Mouse (Mus musculus) MEL (cell line): ENCODE results near the gene Rps11. TPM values are rescaled to one million over a fixed set of nuclear protein-coding genes. Genes with fewer than 3 reads are reported as not detected.
"Not testable (repeated sequence)": the region's sequence is repeated elsewhere in the genome, so short reads cannot be mapped to it uniquely, and the experiment has no call there.

Experiments
- DNase-seq: peaks from one replicate; pipeline ENCODE4 v3.0.0; 2011; ENCODE audit warnings: low read depth, low spot score
- H3K27ac ChIP-seq: 2 replicates; pipeline ENCODE4 v1.5.1; 2012; ENCODE audit warnings: low read depth, mild to moderate bottlenecking, control low read depth, low read length, moderate library complexity; ENCODE audit not compliant: control insufficient read depth
- H3K27me3 ChIP-seq, 2 experiments: fragments of 150-350 bp in 1 of 2; sonication (generic) in 1 of 2; 2 replicates each; pipeline ENCODE4 v1.6.1; 2012; ENCODE audit warnings: low read length in 2 of 2, mild to moderate bottlenecking in 2 of 2, improper control_type of control experiment in 1 of 2, moderate library complexity in 1 of 2; ENCODE audit not compliant: insufficient read depth in 2 of 2, control insufficient read depth in 1 of 2
- H3K36me3 ChIP-seq, 2 experiments: 2 replicates each; pipeline ENCODE4 v1.6.1; 2012 to 2014; ENCODE audit warnings: low read length in 2 of 2, improper control_type of control experiment in 1 of 2, inconsistent platforms in 1 of 2, mild to moderate bottlenecking in 1 of 2; ENCODE audit not compliant: insufficient read depth in 2 of 2, control insufficient read depth in 1 of 2
- H3K4me1 ChIP-seq, 2 experiments: fragments of 150-350 bp in 1 of 2; sonication (generic) in 1 of 2; 2 replicates each; pipeline ENCODE4 v1.6.1; 2012; ENCODE audit warnings: low read length in 2 of 2, improper control_type of control experiment in 1 of 2, mild to moderate bottlenecking in 1 of 2; ENCODE audit not compliant: insufficient read depth in 2 of 2, control insufficient read depth in 1 of 2
- H3K4me3 ChIP-seq, 2 experiments: fragments of 150-350 bp in 1 of 2; sonication (generic) in 1 of 2; 2 replicates each; pipeline ENCODE4 v1.5.1; 2012; ENCODE audit warnings: low read depth in 2 of 2, low read length in 2 of 2, mild to moderate bottlenecking in 2 of 2, moderate library complexity in 2 of 2, control low read depth in 1 of 2, improper control_type of control experiment in 1 of 2; ENCODE audit not compliant: control insufficient read depth in 1 of 2, insufficient read depth in 1 of 2
- H3K79me2 ChIP-seq: 2 replicates; pipeline ENCODE4 v1.6.1; 2012; ENCODE audit warnings: mild to moderate bottlenecking, low read length, moderate library complexity; ENCODE audit not compliant: control insufficient read depth, poor library complexity, insufficient read depth
- H3K9ac ChIP-seq: 2 replicates; pipeline ENCODE4 v1.6.1; 2012; ENCODE audit warnings: low read depth, mild to moderate bottlenecking, control low read depth, low read length, moderate library complexity; ENCODE audit not compliant: control insufficient read depth, poor library complexity, severe bottlenecking
- H3K9me3 ChIP-seq: fragments of 150-350 bp; sonication (generic); replicated peaks from 2 replicates; pipeline ENCODE4 v1.6.1; 2012; ENCODE audit warnings: mild to moderate bottlenecking, low read length, improper control_type of control experiment, moderate library complexity; ENCODE audit not compliant: insufficient read depth
- CHD1 ChIP-seq: IDR thresholded peaks from 2 replicates; pipeline ENCODE4 v1.6.1; 2012; ENCODE audit warnings: low read depth, mild to moderate bottlenecking, inconsistent platforms, low read length, improper control_type of control experiment
- CHD2 ChIP-seq: IDR thresholded peaks from 2 replicates; pipeline ENCODE4 v1.6.1; 2011; ENCODE audit warnings: low read length, improper control_type of control experiment
- CTCF ChIP-seq, 3 experiments: IDR thresholded peaks in 2 of 3; conservative IDR thresholded peaks in 1 of 3; 2 replicates each; pipeline ENCODE4 v1.5.1; 2011 to 2012; ENCODE audit warnings: low read length in 3 of 3, low read depth in 2 of 3, mild to moderate bottlenecking in 2 of 3, improper control_type of control experiment in 1 of 3, inconsistent platforms in 1 of 3, mixed read lengths in 1 of 3, moderate library complexity in 1 of 3; ENCODE audit not compliant: control insufficient read depth in 1 of 3, insufficient read depth in 1 of 3, poor library complexity in 1 of 3, severe bottlenecking in 1 of 3
- ETS1 ChIP-seq: IDR thresholded peaks from 2 replicates; pipeline ENCODE4 v1.6.1; 2012; ENCODE audit warnings: low read depth, mild to moderate bottlenecking, inconsistent platforms, low read length, improper control_type of control experiment, moderate library complexity
- GABPA ChIP-seq: IDR thresholded peaks from 2 replicates; pipeline ENCODE4 v1.6.1; 2012; ENCODE audit warnings: low read depth, mild to moderate bottlenecking, inconsistent platforms, low read length, improper control_type of control experiment, moderate library complexity
- GATA1 ChIP-seq: IDR thresholded peaks from 2 replicates; pipeline ENCODE4 v1.6.1; 2011; ENCODE audit warnings: low read depth, low read length, improper control_type of control experiment
- JUND ChIP-seq: IDR thresholded peaks from 2 replicates; pipeline ENCODE4 v1.6.1; 2011; ENCODE audit warnings: low read depth, mild to moderate bottlenecking, improper control_type of control experiment, low read length
- KAT2A ChIP-seq: conservative IDR thresholded peaks from 2 replicates; pipeline ENCODE4 v1.6.1; 2012; ENCODE audit warnings: low read depth, low read length, improper control_type of control experiment, inconsistent platforms
- MAFK ChIP-seq: IDR thresholded peaks from 2 replicates; pipeline ENCODE4 v1.6.1; 2011; ENCODE audit warnings: low read depth, mild to moderate bottlenecking, low read length, improper control_type of control experiment, borderline replicate concordance
- MAX ChIP-seq: IDR thresholded peaks from 2 replicates; pipeline ENCODE4 v1.6.1; 2011; ENCODE audit warnings: low read length, improper control_type of control experiment
- MAZ ChIP-seq: IDR thresholded peaks from 2 replicates; pipeline ENCODE4 v1.6.1; 2012; ENCODE audit warnings: low read depth, mild to moderate bottlenecking, inconsistent platforms, low read length, improper control_type of control experiment
- MXI1 ChIP-seq: IDR thresholded peaks from 2 replicates; pipeline ENCODE4 v1.6.1; 2011; ENCODE audit warnings: mild to moderate bottlenecking, low read depth, low read length, improper control_type of control experiment
- MYB ChIP-seq: IDR thresholded peaks from 2 replicates; pipeline ENCODE4 v1.6.1; 2011; ENCODE audit warnings: mild to moderate bottlenecking, low read depth, low read length, improper control_type of control experiment
- NELFE ChIP-seq: IDR thresholded peaks from 2 replicates; pipeline ENCODE4 v1.6.1; 2011; ENCODE audit warnings: low read depth, low read length, improper control_type of control experiment
- NRF1 ChIP-seq: IDR thresholded peaks from 2 replicates; pipeline ENCODE4 v1.6.1; 2014; ENCODE audit warnings: low read depth, mild to moderate bottlenecking, inconsistent platforms, low read length, improper control_type of control experiment, moderate library complexity; ENCODE audit not compliant: poor library complexity, insufficient read depth, severe bottlenecking
- POLR2A ChIP-seq, 2 experiments: IDR thresholded peaks; 2 replicates each; pipeline ENCODE4 v1.6.1; 2011 to 2012; ENCODE audit warnings: low read length in 2 of 2, mild to moderate bottlenecking in 2 of 2, control low read depth in 1 of 2, improper control_type of control experiment in 1 of 2, low read depth in 1 of 2, moderate library complexity in 1 of 2; ENCODE audit not compliant: control insufficient read depth in 1 of 2, insufficient read depth in 1 of 2, poor library complexity in 1 of 2
- POLR2AphosphoS2 ChIP-seq: IDR thresholded peaks from 2 replicates; pipeline ENCODE4 v1.6.1; 2011; ENCODE audit warnings: low read length, improper control_type of control experiment
- RAD21 ChIP-seq: IDR thresholded peaks from 2 replicates; pipeline ENCODE4 v1.6.1; 2011; ENCODE audit warnings: mild to moderate bottlenecking, low read depth, low read length, improper control_type of control experiment
- RCOR1 ChIP-seq: IDR thresholded peaks from 2 replicates; pipeline ENCODE4 v1.6.1; 2012; ENCODE audit warnings: low read depth, mild to moderate bottlenecking, inconsistent platforms, low read length, improper control_type of control experiment
- SIN3A ChIP-seq: IDR thresholded peaks from 2 replicates; pipeline ENCODE4 v1.6.1; 2012; ENCODE audit warnings: low read length, improper control_type of control experiment, inconsistent platforms
- SMC3 ChIP-seq: IDR thresholded peaks from 2 replicates; pipeline ENCODE4 v1.6.1; 2011; ENCODE audit warnings: low read depth, low read length, improper control_type of control experiment
- TBP ChIP-seq: IDR thresholded peaks from 2 replicates; pipeline ENCODE4 v1.8.0; 2011; ENCODE audit warnings: low read depth, low read length, improper control_type of control experiment
- TCF12 ChIP-seq: IDR thresholded peaks from 2 replicates; pipeline ENCODE4 v1.6.1; 2014; ENCODE audit warnings: low read depth, mild to moderate bottlenecking, inconsistent platforms, low read length, improper control_type of control experiment, moderate library complexity
- UBTF ChIP-seq: IDR thresholded peaks from 2 replicates; pipeline ENCODE4 v1.6.1; 2012; ENCODE audit warnings: low read depth, mild to moderate bottlenecking, inconsistent platforms, low read length, improper control_type of control experiment, moderate library complexity, borderline replicate concordance; ENCODE audit not compliant: insufficient read depth
- USF1 ChIP-seq: IDR thresholded peaks from 2 replicates; pipeline ENCODE4 v1.6.1; 2014; ENCODE audit warnings: low read depth, mild to moderate bottlenecking, inconsistent platforms, low read length, improper control_type of control experiment, moderate library complexity
- USF2 ChIP-seq, 2 experiments: IDR thresholded peaks; 2 replicates each; pipeline ENCODE4 v1.6.1; 2011 to 2012; ENCODE audit warnings: improper control_type of control experiment in 2 of 2, low read length in 2 of 2, borderline replicate concordance in 1 of 2, inconsistent platforms in 1 of 2, low read depth in 1 of 2, mild to moderate bottlenecking in 1 of 2; ENCODE audit not compliant: insufficient read depth in 1 of 2
- ZKSCAN1 ChIP-seq: IDR thresholded peaks from 2 replicates; pipeline ENCODE4 v1.6.1; 2012; ENCODE audit warnings: low read depth, mild to moderate bottlenecking, inconsistent platforms, low read length, improper control_type of control experiment, moderate library complexity
- ZMIZ1 ChIP-seq: IDR thresholded peaks from 2 replicates; pipeline ENCODE4 v1.6.1; 2012; ENCODE audit warnings: low read depth, mild to moderate bottlenecking, inconsistent platforms, low read length, improper control_type of control experiment, moderate library complexity
- ZNF384 ChIP-seq: IDR thresholded peaks from 2 replicates; pipeline ENCODE4 v1.6.1; 2012; ENCODE audit warnings: low read depth, mild to moderate bottlenecking, inconsistent platforms, low read length, improper control_type of control experiment
- polyA plus RNA-seq, 2 experiments: library from polyadenylated mRNA; stranded (reverse) in 1 of 2; unstranded in 1 of 2; fragments of >175 nt in 1 of 2; fragments of >200 nt in 1 of 2; gene quantifications; 2 replicates each; pipeline versions ENCODE4 v1.2.1 to v1.2.4; 2012; ENCODE audit warnings: low replicate concordance in 2 of 2, low read depth in 1 of 2; ENCODE audit not compliant: insufficient read length in 2 of 2, insufficient read depth in 1 of 2, missing spikeins in 1 of 2
- total RNA-seq: library from RNA; depleted of rRNA; stranded (reverse); fragments of 300-350 nt; gene quantifications from 2 replicates; pipeline ENCODE4 v1.2.3, GENCODE M21; 2012

The Rps11 gene
- total and polyA plus RNA-seq, 3 experiments, result 2,708 to 5,434 (median 3,189) TPM

DNA sequence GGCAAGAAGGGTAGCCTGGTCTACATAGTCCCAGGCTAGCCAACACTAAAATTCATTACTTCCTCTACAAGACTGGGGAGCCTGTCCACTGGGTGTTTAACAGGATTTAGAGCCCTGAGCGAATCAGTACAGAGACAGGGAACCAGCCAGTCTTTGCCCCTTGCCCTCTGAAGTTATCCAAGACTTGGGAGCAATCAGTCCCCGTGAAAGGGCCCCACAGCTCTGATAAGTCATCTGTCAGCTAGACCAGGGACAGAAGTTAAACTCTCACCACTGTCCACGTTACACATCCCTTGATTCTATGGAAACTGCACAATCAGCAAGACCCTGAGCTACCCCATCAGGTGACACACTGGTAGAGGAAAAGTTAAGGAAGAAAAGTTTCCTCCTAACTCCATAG is 11.7 kb downstream of the Rps11 start:
- Histone ChIP-seq H3K27ac (no peak overlapping the region), H3K4me3 (no peak overlapping the region)
- DNase-seq, result no peak

DNA sequence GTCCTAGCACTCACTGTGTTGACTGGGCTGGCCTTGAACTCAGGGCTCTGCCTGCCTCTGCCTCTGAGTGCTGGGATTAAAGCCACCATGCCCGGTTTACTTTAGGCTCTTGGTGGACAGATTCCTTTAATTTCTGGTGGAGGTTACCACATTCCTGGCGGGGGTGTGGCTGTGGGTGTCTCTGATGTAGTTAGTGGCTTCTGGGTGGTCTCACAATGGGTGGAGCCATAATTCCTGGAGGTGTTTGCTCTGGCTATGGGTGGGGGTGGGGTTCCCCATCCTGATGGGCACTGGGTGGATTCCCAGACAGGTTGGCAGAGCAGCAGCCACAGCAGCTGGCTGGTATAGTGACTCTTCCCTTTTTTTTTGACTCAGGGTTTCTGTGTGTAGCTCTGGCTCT is 12.3 kb downstream of the Rps11 start:
- Histone ChIP-seq H3K27me3 (no peaks in the 10 kb centered on the region), H3K27ac (no peak overlapping the region), H3K36me3 (peaks cover 0 to 5% of the 10 kb centered on the region in 2 experiments; a peak in 2 of 4 replicates), H3K79me2 (no peaks in the 10 kb centered on the region), H3K9ac (no peak overlapping the region), H3K4me3 (no peak overlapping the region), H3K4me1 (peaks cover 5 to 26% of the 10 kb centered on the region in 2 experiments), H3K9me3 (no peaks in the 10 kb centered on the region)
- TF ChIP-seq MAFK (no peak), MAZ (no peak), NELFE (no peak), SMC3 (no peak), MAX (no peak), KAT2A (no peak), SIN3A (no peak), USF1 (no peak), NRF1 (no peak), TCF12 (no peak), JUND (no peak), CHD1 (no peak), ZMIZ1 (no peak), RCOR1 (no peak), GABPA (no peak), CHD2 (no peak), GATA1 (no peak), POLR2A (IDR thresholded peaks at IDR 0.05; ENCODE audit: control insufficient read depth in 1 of 2, insufficient read depth in 1 of 2, low read depth in 1 of 2, low read length in 2 of 2, poor library complexity in 1 of 2) (no peak), ZKSCAN1 (no peak), MYB (no peak)
- no peak for DNase-seq

More for the DNA sequence above, 11.7 kb downstream of the Rps11 start:
- H3K9ac ChIP-seq, result no peak overlapping the region
- no peaks in the 10 kb centered on the region for H3K79me2 ChIP-seq
- no peaks in the 10 kb centered on the region for H3K27me3 ChIP-seq
- TF ChIP-seq JUND (no peak), MAZ (no peak), USF2 (IDR thresholded peaks at IDR 0.05; ENCODE audit: borderline replicate concordance in 1 of 2, insufficient read depth in 1 of 2, low read depth in 1 of 2, low read length in 2 of 2) (no peak), MXI1 (no peak), RAD21 (no peak), UBTF (no peak), TBP (no peak), CHD1 (no peak), ETS1 (no peak), POLR2AphosphoS2 (no peak), SIN3A (no peak), USF1 (no peak), ZNF384 (no peak), CTCF (IDR thresholded peaks at IDR 0.05 in 2 of 3, conservative IDR thresholded peaks at IDR 0.05 in 1 of 3; ENCODE audit: control insufficient read depth in 1 of 3, insufficient read depth in 1 of 3, low read depth in 2 of 3, low read length in 3 of 3, poor library complexity in 1 of 3, severe bottlenecking in 1 of 3) (no peak)
- TF ChIP-seq, all 39 proteins: peak for 0
- Histone ChIP-seq H3K36me3 (peaks cover 0 to 5% of the 10 kb centered on the region in 2 experiments; a peak in 2 of 4 replicates), H3K9me3 (no peaks in the 10 kb centered on the region), H3K4me1 (peaks cover 5 to 22% of the 10 kb centered on the region in 2 experiments)

DNA sequence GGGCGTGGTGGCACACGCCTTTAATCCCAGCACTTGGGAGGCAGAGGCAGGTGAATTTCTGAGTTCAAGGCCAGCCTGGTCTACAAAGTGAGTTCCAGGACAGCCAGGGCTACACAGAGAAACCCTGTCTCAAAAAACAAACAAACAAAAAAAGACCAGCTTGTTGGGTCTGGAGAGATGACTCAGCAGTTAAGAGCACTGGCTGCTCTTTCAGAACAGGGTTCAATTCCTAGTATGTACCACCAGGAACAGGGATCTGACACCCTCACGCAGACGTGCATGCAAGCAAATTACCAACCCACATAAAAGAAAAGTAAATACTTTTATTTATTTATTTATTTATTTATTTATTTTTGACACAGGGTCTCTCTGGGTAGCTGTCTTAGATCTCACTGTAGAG is 14.2 kb downstream of the Rps11 start:
- H3K4me1 ChIP-seq, result peaks cover 5 to 26% of the 10 kb centered on the region in 2 experiments
- not testable (repeated sequence) for H3K4me3 ChIP-seq, H3K27me3 ChIP-seq, H3K9me3 ChIP-seq, H3K79me2 ChIP-seq, H3K27ac ChIP-seq, H3K9ac ChIP-seq, H3K36me3 ChIP-seq, DNase-seq
